Mouse (Mus musculus) limb, embryonic 14.5 days (tissue): ENCODE results near the gene Eif4a1. TPM values are rescaled to one million over a fixed set of nuclear protein-coding genes. Genes with fewer than 3 reads are reported as not detected.

Experiments used
- ATAC-seq: fragments of 200-750 bp; cut with Nextera tagmentation; 2 replicates; pipeline ENCODE4 v1.8.0; 2017; ENCODE audit warnings: low read depth, moderate number of reproducible peaks, moderate TSS enrichment; ENCODE audit not compliant: low FRiP score
- DNase-seq: peaks from one replicate; pipeline ENCODE4 v3.0.0-alpha.2; 2015; ENCODE audit warnings: low spot score
- H3K27ac ChIP-seq: fragments of 300-500 bp; sonication (generic); replicated peaks from 2 replicates; pipeline ENCODE4 v1.5.1; 2014; ENCODE audit warnings: low read depth, mild to moderate bottlenecking, low read length, moderate library complexity, mixed read lengths
- H3K27me3 ChIP-seq: fragments of 300-500 bp; sonication (generic); 2 replicates; pipeline ENCODE4 v1.6.1; 2014; ENCODE audit warnings: low read length, mixed read lengths; ENCODE audit not compliant: control insufficient read depth, insufficient read depth
- H3K36me3 ChIP-seq: fragments of 300-500 bp; sonication (generic); 2 replicates; pipeline ENCODE4 v1.6.1; 2014; ENCODE audit warnings: mild to moderate bottlenecking, low read length, moderate library complexity, mixed read lengths; ENCODE audit not compliant: control insufficient read depth, insufficient read depth
- H3K4me1 ChIP-seq: fragments of 300-500 bp; sonication (generic); 2 replicates; pipeline ENCODE4 v1.6.1; 2014; ENCODE audit warnings: antibody characterized with exemption, low read length, mixed read lengths; ENCODE audit not compliant: control insufficient read depth, insufficient read depth
- H3K4me2 ChIP-seq: fragments of 300-500 bp; sonication (generic); replicated peaks from 2 replicates; pipeline ENCODE4 v1.6.1; 2014; ENCODE audit warnings: low read depth, mild to moderate bottlenecking, low read length, moderate library complexity; ENCODE audit not compliant: severe bottlenecking
- H3K4me3 ChIP-seq: fragments of 300-500 bp; sonication (generic); replicated peaks from 2 replicates; pipeline ENCODE4 v1.5.1; 2014; ENCODE audit warnings: low read length
- H3K9ac ChIP-seq: fragments of 300-500 bp; sonication (generic); 2 replicates; pipeline ENCODE4 v1.6.1; 2014; ENCODE audit warnings: mild to moderate bottlenecking, low read depth, low read length, moderate library complexity; ENCODE audit not compliant: severe bottlenecking
- H3K9me3 ChIP-seq: fragments of 300-500 bp; sonication (generic); 2 replicates; pipeline ENCODE4 v1.6.1; 2016; ENCODE audit warnings: low read length; ENCODE audit not compliant: control insufficient read depth
- POLR2A ChIP-seq: fragments of 200-500 bp; IDR thresholded peaks from 2 replicates; pipeline ENCODE4 v1.8.0; 2012; ENCODE audit warnings: inconsistent platforms, mild to moderate bottlenecking, moderate library complexity, borderline replicate concordance; ENCODE audit not compliant: insufficient read depth, insufficient read length; ENCODE audit errors: extremely low read depth
- WGBS: fragments of 180-500 bp; shearing (Covaris S2); extraction: QIAGEN DNeasy Blood & Tissue Kit; methylation state at CpG from one replicate; pipeline ENCODE4 v1.1.7; 2014; 5-methylcytosine and 5-hydroxymethylcytosine counted together
- polyA plus RNA-seq, 2 experiments: library from polyadenylated mRNA; depleted of rRNA in 1 of 2; stranded (reverse) in 1 of 2; unstranded in 1 of 2; fragments of >200 nt; fragmentation: Nextera tagmentation in 1 of 2; extraction: Ambion mirVana in 1 of 2; gene quantifications; 2 replicates each; pipeline versions ENCODE4 v1.2.1 to v1.2.3; 2012 to 2014

Gene Eif4a1
- polyA plus RNA-seq, 2 experiments, result 561 to 887 TPM

DNA sequence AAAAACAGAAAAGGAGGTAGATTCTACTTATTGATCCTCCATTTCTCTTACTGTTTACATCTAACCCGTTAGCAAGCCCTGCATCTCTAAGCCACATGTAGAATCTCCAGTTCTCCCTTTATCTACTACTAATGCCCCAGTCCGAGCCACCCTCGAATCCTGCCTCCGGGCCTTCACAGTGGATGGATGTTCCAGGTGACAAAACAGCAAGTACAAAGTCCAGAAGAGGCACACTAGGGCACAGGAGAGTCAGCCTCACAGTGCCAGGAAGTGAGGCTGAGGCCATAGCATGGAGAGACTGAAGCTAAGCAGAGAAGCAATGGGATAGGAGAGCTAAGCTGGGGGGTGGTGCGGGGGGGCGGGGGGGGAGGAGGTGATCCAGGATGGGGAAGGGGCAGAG lies 20.6 kb upstream of the Eif4a1 start:
- no peak for DNase-seq
- Histone ChIP-seq H3K27ac (no peak overlapping the region), H3K4me2 (no peak overlapping the region), H3K9ac (no peak overlapping the region), H3K36me3 (no peaks in the 10 kb centered on the region), H3K27me3 (no peaks in the 10 kb centered on the region), H3K4me1 (peaks cover 7% of the 10 kb centered on the region), H3K4me3 (no peak overlapping the region), H3K9me3 (no peaks in the 10 kb centered on the region)
- ATAC-seq, result no peak
- WGBS, result 91% methylated on average over 6 of the region's 6 CpGs
- TF ChIP-seq POLR2A, result no peak

DNA sequence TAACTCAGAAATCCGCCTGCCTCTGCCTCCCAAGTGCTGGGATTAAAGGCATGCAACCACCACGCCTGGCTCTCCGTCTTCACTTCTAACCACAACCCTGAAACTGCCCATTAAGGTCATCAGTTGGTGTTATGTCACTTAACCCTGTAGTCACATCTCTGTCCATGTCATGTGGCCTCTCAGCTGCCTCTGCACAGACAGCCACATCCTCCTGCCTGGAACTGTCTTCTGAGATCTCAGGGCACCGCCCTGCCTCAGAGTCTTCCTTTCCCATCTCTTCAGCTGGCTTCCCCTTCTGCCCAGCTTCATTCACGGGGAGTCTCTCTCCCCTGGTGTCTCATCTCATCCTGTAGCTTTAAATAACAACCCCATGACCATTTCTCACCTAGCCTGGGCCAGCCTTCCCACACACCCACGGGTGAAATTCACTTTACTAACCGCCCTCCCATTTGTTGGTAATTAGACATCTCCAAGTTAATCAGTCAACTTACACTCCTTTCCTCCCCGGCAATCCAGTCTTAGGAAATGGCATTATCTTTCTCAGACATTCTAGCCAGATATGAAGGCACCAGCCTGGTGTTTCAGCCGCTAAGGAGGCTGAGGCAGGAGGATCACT lies 20.1 kb upstream of the Eif4a1 start:
- WGBS, result 76% methylated on average over 9 of the region's 9 CpGs
- peaks cover 7% of the 10 kb centered on the region for H3K4me1 ChIP-seq
- H3K36me3 ChIP-seq, result no peaks in the 10 kb centered on the region
- H3K9me3 ChIP-seq, result no peaks in the 10 kb centered on the region
- ATAC-seq, result no peak
- H3K27ac ChIP-seq, result no peak overlapping the region
- no peak overlapping the region for H3K9ac ChIP-seq
- H3K4me3 ChIP-seq, result no peak overlapping the region
- no peak overlapping the region for H3K4me2 ChIP-seq
- no peak for TF ChIP-seq POLR2A
- DNase-seq, result no peak
- no peaks in the 10 kb centered on the region for H3K27me3 ChIP-seq

DNA sequence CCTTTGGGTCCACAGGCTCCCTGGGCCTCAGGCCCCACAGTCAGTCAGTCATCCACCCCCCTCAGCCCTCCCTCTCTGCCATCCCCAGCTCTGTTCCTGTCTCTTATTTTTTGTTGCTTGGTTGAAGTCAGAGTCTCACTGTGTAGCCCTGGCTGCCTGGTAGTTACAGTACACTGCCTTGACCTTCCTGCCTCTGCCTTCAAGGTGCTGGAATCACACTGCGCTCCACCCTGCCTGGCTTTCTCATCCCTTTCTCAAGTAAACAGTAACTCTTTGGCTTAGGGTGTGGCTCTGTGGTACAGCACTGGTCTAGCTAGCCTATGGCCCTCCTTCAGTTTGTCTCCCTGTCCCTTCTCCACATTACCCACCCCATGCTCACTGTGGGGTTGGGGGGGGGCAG lies 17.7 kb upstream of the Eif4a1 start:
- WGBS, result 94% methylated on average over 1 of the region's 1 CpGs
- DNase-seq (no peak), ATAC-seq (no peak)
- Histone ChIP-seq H3K4me3 (no peak overlapping the region), H3K4me1 (peaks cover 18% of the 10 kb centered on the region), H3K4me2 (no peak overlapping the region), H3K27ac (no peak overlapping the region), H3K9me3 (no peaks in the 10 kb centered on the region), H3K9ac (no peak overlapping the region; the same call in 1 of the 2 replicates), H3K36me3 (no peaks in the 10 kb centered on the region), H3K27me3 (no peaks in the 10 kb centered on the region)
- TF ChIP-seq POLR2A, result no peak

DNA sequence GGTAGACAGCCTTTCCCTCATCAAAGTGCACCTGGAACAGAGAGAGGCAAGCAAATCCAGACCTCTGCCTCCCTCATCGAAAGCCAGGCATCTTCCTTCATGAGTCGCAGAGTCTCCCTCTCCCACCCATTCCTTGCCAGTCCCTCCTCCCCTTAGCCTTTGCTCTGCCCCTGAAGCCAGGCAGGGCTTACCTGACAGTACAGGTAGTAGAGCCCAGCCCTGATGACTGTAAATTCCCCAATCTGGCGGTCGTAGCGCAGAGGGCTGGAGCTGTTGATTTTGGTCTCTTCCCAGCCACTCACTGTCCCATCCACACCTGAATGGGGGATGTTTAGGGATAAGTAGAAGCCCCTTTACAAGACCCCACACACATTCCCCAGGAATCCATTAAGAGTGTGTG lies 14.8 kb upstream of the Eif4a1 start:
- Histone ChIP-seq H3K4me1 (peaks cover 29% of the 10 kb centered on the region), H3K27me3 (no peaks in the 10 kb centered on the region), H3K9ac (no peak overlapping the region), H3K4me2 (0 out of 2 replicates have a peak overlapping the region, but pooled peaks have one; percentile 10), H3K4me3 (no peak overlapping the region), H3K9me3 (no peaks in the 10 kb centered on the region), H3K36me3 (no peaks in the 10 kb centered on the region), H3K27ac (peak overlapping the region; percentile 43)
- WGBS, result 30% methylated on average over 5 of the region's 5 CpGs
- DNase-seq (no peak), ATAC-seq (no peak)
- no peak for TF ChIP-seq POLR2A

DNA sequence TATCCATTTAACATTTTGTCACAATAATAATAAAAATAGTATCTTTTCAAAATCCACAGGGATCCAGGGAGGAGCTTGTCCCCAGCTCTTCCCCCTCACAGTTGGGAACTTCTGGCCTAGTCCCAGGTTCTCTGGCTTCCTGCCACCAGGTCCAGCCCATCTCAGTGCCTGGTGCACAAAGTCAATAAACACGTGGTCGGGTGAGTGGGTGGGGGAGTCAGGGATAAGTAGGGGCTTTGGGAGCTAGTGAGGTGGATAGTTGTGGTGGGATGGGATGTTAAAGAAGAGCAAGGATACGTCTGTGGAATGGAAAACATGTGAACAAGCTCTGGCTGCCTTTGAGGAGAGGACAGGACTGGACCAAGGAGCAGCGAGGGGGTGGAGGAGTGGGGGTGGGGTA lies 14.2 kb upstream of the Eif4a1 start:
- ATAC-seq (no peak), DNase-seq (peak; percentile 33)
- H3K27me3 ChIP-seq, result no peaks in the 10 kb centered on the region
- no peak for TF ChIP-seq POLR2A
- H3K4me2 ChIP-seq, result no peak overlapping the region
- H3K36me3 ChIP-seq, result no peaks in the 10 kb centered on the region
- H3K4me3 ChIP-seq, result no peak overlapping the region
- peak overlapping the region; percentile 8; the same call in 1 of the 2 replicates for H3K9ac ChIP-seq
- whole genome bisulfite sequencing, result 9% methylated on average over 4 of the region's 4 CpGs
- peak overlapping the region; percentile 52; the same call in 1 of the 2 replicates for H3K27ac ChIP-seq
- no peaks in the 10 kb centered on the region for H3K9me3 ChIP-seq
- peaks cover 29% of the 10 kb centered on the region for H3K4me1 ChIP-seq

DNA sequence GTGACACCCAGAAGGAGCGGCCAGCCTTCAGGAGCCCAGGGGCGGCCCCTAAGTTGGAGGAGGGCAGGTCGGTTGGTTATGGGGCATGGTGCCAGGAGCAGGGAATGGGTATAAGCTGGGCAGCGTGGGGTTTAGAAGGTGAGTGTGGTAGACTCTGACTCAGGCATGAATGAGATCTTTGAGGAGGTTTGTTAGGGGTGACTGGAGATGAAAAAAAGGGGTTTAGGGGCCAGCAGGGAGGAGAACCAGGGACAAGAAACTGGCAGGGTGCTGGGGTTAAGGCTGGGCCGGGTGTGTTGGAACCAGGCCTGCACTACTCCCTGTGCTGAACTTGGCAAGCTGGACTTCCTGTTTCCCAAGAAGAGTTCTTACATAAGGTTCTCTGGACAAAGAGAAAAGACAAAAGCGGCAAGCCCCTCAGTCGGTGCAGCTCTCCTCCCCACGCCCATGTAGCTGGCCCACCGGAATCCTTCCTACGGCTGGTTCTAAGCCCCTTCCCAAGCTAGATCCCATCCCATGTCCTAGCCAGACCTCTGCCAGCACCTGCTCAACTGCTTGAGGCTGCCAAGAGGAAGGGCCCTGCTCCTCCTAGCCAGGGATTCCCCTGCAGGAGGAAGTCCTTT lies 13.4 kb upstream of the Eif4a1 start, which contains the start of gene Tnfsf13:
Gene Tnfsf13 (minus strand): TSS at position 259 of the 623 bp plus-strand sequence.
- DNase-seq (peak; percentile 48), ATAC-seq (no peak)
- peak within 1 kb of the TSS; percentile 52 for H3K27ac ChIP-seq
- peaks cover 31% of the 10 kb centered on the region for H3K4me1 ChIP-seq
- no peaks in the 10 kb centered on the region for H3K9me3 ChIP-seq
- no peak for TF ChIP-seq POLR2A
- no peak within 1 kb of the TSS for H3K4me3 ChIP-seq
- no peaks in the 10 kb centered on the region for H3K36me3 ChIP-seq
- 71% methylated on average over 10 of the region's 10 CpGs for WGBS
- H3K27me3 ChIP-seq, result no peaks in the 10 kb centered on the region
- peak within 1 kb of the TSS; percentile 8; the same call in 1 of the 2 replicates for H3K9ac ChIP-seq
- H3K4me2 ChIP-seq, result no peak within 1 kb of the TSS
